Mouse (Mus musculus) embryonic facial prominence, embryonic 14.5 days (tissue): Measurements from ENCODE around the gene Grm8. TPM values are rescaled to one million over a fixed set of nuclear protein-coding genes. Genes with fewer than 3 reads are reported as not detected.

Experiments used
- ATAC-seq: fragments of 200-750 bp; cut with Nextera tagmentation; 2 replicates; pipeline ENCODE4 v1.8.0; 2017; ENCODE audit warnings: low read depth, moderate number of reproducible peaks, moderate TSS enrichment
- DNase-seq: peaks from one replicate; pipeline ENCODE4 v3.0.0-alpha.2; 2015; ENCODE audit warnings: low spot score
- H3K27ac ChIP-seq: fragments of 300-500 bp; sonication (generic); replicated peaks from 2 replicates; pipeline ENCODE4 v1.5.1; 2014; ENCODE audit warnings: low read depth, mild to moderate bottlenecking, low read length, moderate library complexity
- H3K27me3 ChIP-seq: fragments of 300-500 bp; sonication (generic); replicated peaks from 2 replicates; pipeline ENCODE4 v1.6.1; 2014; ENCODE audit warnings: low read length; ENCODE audit not compliant: control insufficient read depth, insufficient read depth
- H3K36me3 ChIP-seq: fragments of 300-500 bp; sonication (generic); 2 replicates; pipeline ENCODE4 v1.6.1; 2014; ENCODE audit warnings: low read length, mixed read lengths; ENCODE audit not compliant: control insufficient read depth, insufficient read depth
- H3K4me1 ChIP-seq: fragments of 300-500 bp; sonication (generic); 2 replicates; pipeline ENCODE4 v1.6.1; 2014; ENCODE audit warnings: antibody characterized with exemption, low read length; ENCODE audit not compliant: control insufficient read depth, insufficient read depth
- H3K4me2 ChIP-seq: fragments of 300-500 bp; sonication (generic); 2 replicates; pipeline ENCODE4 v1.6.1; 2014; ENCODE audit warnings: low read depth, mild to moderate bottlenecking, low read length, moderate library complexity, mixed read lengths
- H3K4me3 ChIP-seq: fragments of 300-500 bp; sonication (generic); 2 replicates; pipeline ENCODE4 v1.5.1; 2014; ENCODE audit warnings: low read depth, mild to moderate bottlenecking, low read length
- H3K9ac ChIP-seq: fragments of 300-500 bp; sonication (generic); 2 replicates; pipeline ENCODE4 v1.6.1; 2014; ENCODE audit warnings: low read depth, mild to moderate bottlenecking, low read length, moderate library complexity, mixed read lengths
- H3K9me3 ChIP-seq: fragments of 300-500 bp; sonication (generic); 2 replicates; pipeline ENCODE4 v1.6.1; 2016; ENCODE audit warnings: low read length; ENCODE audit not compliant: control insufficient read depth
- WGBS: fragments of 180-500 bp; shearing (Covaris S2); extraction: QIAGEN DNeasy Blood & Tissue Kit; methylation state at CpG from one replicate; pipeline ENCODE4 v1.1.7; 2014; 5-methylcytosine and 5-hydroxymethylcytosine counted together
- polyA plus RNA-seq: library from polyadenylated mRNA; unstranded; fragments of >200 nt; fragmentation: Nextera tagmentation; extraction: Ambion mirVana; gene quantifications from 2 replicates; pipeline ENCODE4 v1.2.1, GENCODE M21; 2014

Gene Grm8
- polyA plus RNA-seq, 1 experiment from 2014 or later, result 1.9 TPM

DNA sequence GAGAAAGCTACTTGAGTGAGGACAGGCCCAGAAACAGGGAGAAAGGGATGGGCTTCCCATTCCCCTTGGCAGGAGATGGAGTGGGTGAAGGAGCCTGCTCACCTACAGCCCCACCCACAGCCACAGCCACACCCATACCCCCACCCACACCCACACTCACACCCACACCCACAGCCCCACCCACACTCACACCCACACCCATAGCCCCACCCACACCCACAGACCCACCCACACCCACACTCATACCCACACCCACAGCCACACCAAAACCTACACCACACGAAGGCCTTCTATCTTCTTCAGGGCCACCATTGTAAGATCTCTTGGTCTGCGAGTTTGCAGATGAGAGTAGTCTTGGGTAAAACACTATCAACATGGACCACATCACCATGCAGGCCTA lies 137.7 kb downstream of the Grm8 start:
- no peaks in the 10 kb centered on the region for H3K4me1 ChIP-seq
- ATAC-seq, result no peak
- WGBS, result 94% methylated on average over 2 of the region's 2 CpGs
- no peaks in the 10 kb centered on the region for H3K27me3 ChIP-seq
- H3K27ac ChIP-seq, result no peak overlapping the region
- H3K9ac ChIP-seq, result no peak overlapping the region
- H3K36me3 ChIP-seq, result no peaks in the 10 kb centered on the region
- no peak for DNase-seq
- H3K4me3 ChIP-seq, result no peak overlapping the region
- H3K4me2 ChIP-seq, result no peak overlapping the region
- no peaks in the 10 kb centered on the region for H3K9me3 ChIP-seq

- Histone ChIP-seq H3K4me3 (no peak overlapping the region), H3K4me2 (no peak overlapping the region), H3K27ac (no peak overlapping the region), H3K9me3 (no peaks in the 10 kb centered on the region), H3K4me1 (no peaks in the 10 kb centered on the region), H3K9ac (no peak overlapping the region), H3K36me3 (no peaks in the 10 kb centered on the region), H3K27me3 (no peaks in the 10 kb centered on the region)
- DNase-seq (no peak), ATAC-seq (no peak)
- 62% methylated on average over 4 of the region's 4 CpGs for WGBS
These were observed 143.7 kb downstream of the Grm8 start for GRCm38 (mm10) chr6:27991241-27991640.

GRCm38 (mm10) chr6:27982598-27982997 lies 152.4 kb downstream of the Grm8 start:
- Histone ChIP-seq H3K4me1 (no peaks in the 10 kb centered on the region), H3K27me3 (no peaks in the 10 kb centered on the region), H3K36me3 (no peaks in the 10 kb centered on the region), H3K9ac (no peak overlapping the region), H3K4me2 (no peak overlapping the region), H3K27ac (no peak overlapping the region), H3K4me3 (no peak overlapping the region), H3K9me3 (no peaks in the 10 kb centered on the region)
- DNase-seq, result no peak
- no peak for ATAC-seq
- WGBS, result 87% methylated on average over 3 of the region's 3 CpGs

GRCm38 (mm10) chr6:27982021-27982420 lies 153.0 kb downstream of the Grm8 start:
- ATAC-seq (no peak), DNase-seq (peak; percentile 45)
- no peak overlapping the region for H3K27ac ChIP-seq
- H3K4me2 ChIP-seq, result no peak overlapping the region
- H3K9ac ChIP-seq, result no peak overlapping the region
- H3K27me3 ChIP-seq, result no peaks in the 10 kb centered on the region
- H3K4me3 ChIP-seq, result no peak overlapping the region
- H3K36me3 ChIP-seq, result no peaks in the 10 kb centered on the region
- H3K9me3 ChIP-seq, result no peaks in the 10 kb centered on the region
- WGBS, result 30% methylated on average over 1 of the region's 1 CpGs
- H3K4me1 ChIP-seq, result no peaks in the 10 kb centered on the region

GRCm38 (mm10) chr6:27977361-27977760 lies 157.6 kb downstream of the Grm8 start:
- H3K4me1 ChIP-seq, result no peaks in the 10 kb centered on the region
- no peaks in the 10 kb centered on the region for H3K9me3 ChIP-seq
- no peak overlapping the region for H3K9ac ChIP-seq
- no peak for ATAC-seq
- no peak overlapping the region for H3K27ac ChIP-seq
- H3K4me3 ChIP-seq, result no peak overlapping the region
- 90% methylated on average over 5 of the region's 5 CpGs for WGBS
- no peaks in the 10 kb centered on the region for H3K36me3 ChIP-seq
- H3K4me2 ChIP-seq, result no peak overlapping the region
- no peak for DNase-seq
- no peaks in the 10 kb centered on the region for H3K27me3 ChIP-seq

DNA sequence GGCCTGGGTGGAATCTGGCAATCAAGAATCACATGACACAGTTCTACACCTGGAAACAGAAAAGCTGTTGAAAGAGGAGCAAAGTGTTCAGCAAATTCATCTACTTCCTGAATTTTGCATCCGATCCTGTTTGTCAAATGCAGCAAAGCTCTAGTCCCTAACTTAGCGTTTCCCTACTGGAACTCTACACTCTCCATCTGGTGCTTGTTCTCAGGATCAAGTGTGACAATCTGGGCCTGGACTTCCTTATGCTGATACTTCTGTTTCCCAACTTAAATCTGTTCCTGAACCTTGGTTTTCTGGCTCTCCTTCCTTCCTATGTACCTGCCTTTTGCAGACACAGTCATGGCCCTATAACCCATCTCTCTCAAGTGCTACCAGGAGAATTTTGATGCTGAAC lies 166.1 kb downstream of the Grm8 start:
- no peak for ATAC-seq
- Histone ChIP-seq H3K4me2 (no peak overlapping the region), H3K9ac (no peak overlapping the region), H3K4me1 (peaks cover 6% of the 10 kb centered on the region; the same call in 1 of the 2 replicates), H3K9me3 (no peaks in the 10 kb centered on the region), H3K27ac (no peak overlapping the region), H3K4me3 (no peak overlapping the region), H3K27me3 (no peaks in the 10 kb centered on the region), H3K36me3 (no peaks in the 10 kb centered on the region)
- 40% methylated on average over 2 of the region's 2 CpGs for whole genome bisulfite sequencing
- DNase-seq, result no peak

- no peaks in the 10 kb centered on the region for H3K36me3 ChIP-seq
- H3K4me3 ChIP-seq, result no peak overlapping the region
- DNase-seq, result no peak
- no peak for ATAC-seq
- H3K9me3 ChIP-seq, result no peaks in the 10 kb centered on the region
- peaks cover 6% of the 10 kb centered on the region; the same call in 1 of the 2 replicates for H3K4me1 ChIP-seq
- no peak overlapping the region for H3K27ac ChIP-seq
- 82% methylated on average over 3 of the region's 3 CpGs for WGBS
- no peaks in the 10 kb centered on the region for H3K27me3 ChIP-seq
- no peak overlapping the region for H3K4me2 ChIP-seq
- no peak overlapping the region for H3K9ac ChIP-seq
These were observed 167.9 kb downstream of the Grm8 start for GRCm38 (mm10) chr6:27967037-27967436.

GRCm38 (mm10) chr6:27965237-27965636 lies 169.7 kb downstream of the Grm8 start:
- WGBS, result 25% methylated on average over 2 of the region's 2 CpGs
- H3K4me1 ChIP-seq, result peaks cover 6% of the 10 kb centered on the region; the same call in 1 of the 2 replicates

DNA sequence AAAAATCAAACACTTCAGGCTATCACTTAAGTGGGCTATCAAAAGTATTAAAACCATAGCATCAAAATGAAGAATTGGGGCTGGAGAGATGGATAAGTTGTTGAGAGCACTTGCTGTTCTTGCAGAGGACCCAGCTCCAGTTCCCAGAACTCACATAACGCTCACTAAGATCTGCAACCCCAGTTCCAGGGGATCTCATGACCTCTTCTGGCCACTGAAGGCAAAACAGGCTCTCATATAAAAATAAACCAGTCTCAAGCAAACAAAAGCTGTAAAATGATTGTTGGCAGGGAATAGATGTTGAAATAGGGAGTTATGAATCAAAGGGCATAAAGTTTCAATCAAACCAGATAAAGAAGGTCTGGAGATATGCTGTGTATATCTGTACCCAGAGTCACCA lies 171.1 kb downstream of the Grm8 start:
- Histone ChIP-seq H3K4me1 (peaks cover 6% of the 10 kb centered on the region; the same call in 1 of the 2 replicates), H3K27me3 (no peaks in the 10 kb centered on the region), H3K4me3 (no peak overlapping the region), H3K4me2 (no peak overlapping the region), H3K9ac (no peak overlapping the region), H3K36me3 (no peaks in the 10 kb centered on the region), H3K9me3 (no peaks in the 10 kb centered on the region), H3K27ac (no peak overlapping the region)
- DNase-seq (no peak), ATAC-seq (no peak)
- WGBS, result 78% methylated on average over 1 of the region's 1 CpGs

More at GRCm38 (mm10) chr6:27965237-27965636, 169.7 kb downstream of the Grm8 start:
- no peak overlapping the region for H3K9ac ChIP-seq
- DNase-seq (no peak), ATAC-seq (no peak)
- H3K36me3 ChIP-seq, result no peaks in the 10 kb centered on the region
- H3K27me3 ChIP-seq, result no peaks in the 10 kb centered on the region
- no peaks in the 10 kb centered on the region for H3K9me3 ChIP-seq
- H3K27ac ChIP-seq, result no peak overlapping the region
- H3K4me3 ChIP-seq, result no peak overlapping the region
- H3K4me2 ChIP-seq, result no peak overlapping the region
